Mouse (Mus musculus): Measurements from ENCODE around the gene Ddx19a. TPM values are rescaled to one million over a fixed set of nuclear protein-coding genes. Genes with fewer than 3 reads are reported as not detected.
"Not testable (repeated sequence)": the region's sequence is repeated elsewhere in the genome, so short reads cannot be mapped to it uniquely, and the experiment has no call there.

Gene Ddx19a
- polyA plus RNA-seq, 1 experiment: 23.8 TPM

- peaks cover 4% of the 10 kb centered on the region; the same call in 1 of the 2 replicates for H3K4me1 ChIP-seq (ENCODE audit: control insufficient read depth, insufficient read depth, low read length)
- TF ChIP-seq POLR2A (IDR thresholded peaks at IDR 0.05; ENCODE audit: extremely low read depth, insufficient read depth, low read length) (peak; percentile 88), CTCF (IDR thresholded peaks at IDR 0.05; ENCODE audit: extremely low read depth, insufficient read depth, low read length) (no peak)
- H3K27ac ChIP-seq (ENCODE audit: insufficient read depth, low read length): no peak overlapping the region
- peak overlapping the region; percentile 53 for H3K4me3 ChIP-seq (ENCODE audit: insufficient read depth, low read length)
These were observed 27.5 kb downstream of the Ddx19a start for GRCm38 (mm10) chr8:110969910-110970770.

GRCm38 (mm10) chr8:110967326-110967725 is 30.3 kb downstream of the Ddx19a start:
- Histone ChIP-seq H3K4me3 (ENCODE audit: insufficient read depth, low read length) (no peak overlapping the region), H3K4me1 (ENCODE audit: control insufficient read depth, insufficient read depth, low read length) (peaks cover 4% of the 10 kb centered on the region), H3K27ac (ENCODE audit: insufficient read depth, low read length) (no peak overlapping the region)
- TF ChIP-seq POLR2A (IDR thresholded peaks at IDR 0.05; ENCODE audit: extremely low read depth, insufficient read depth, low read length): no peak
- TF ChIP-seq CTCF (IDR thresholded peaks at IDR 0.05; ENCODE audit: extremely low read depth, insufficient read depth, low read length): no peak

GRCm38 (mm10) chr8:110966586-110966985 is 31.0 kb downstream of the Ddx19a start:
- Histone ChIP-seq H3K4me1 (ENCODE audit: control insufficient read depth, insufficient read depth, low read length) (peaks cover 4% of the 10 kb centered on the region), H3K27ac (ENCODE audit: insufficient read depth, low read length) (no peak overlapping the region), H3K4me3 (ENCODE audit: insufficient read depth, low read length) (no peak overlapping the region)
- TF ChIP-seq POLR2A (IDR thresholded peaks at IDR 0.05; ENCODE audit: extremely low read depth, insufficient read depth, low read length): no peak
- no peak for TF ChIP-seq CTCF (IDR thresholded peaks at IDR 0.05; ENCODE audit: extremely low read depth, insufficient read depth, low read length)

- no peak overlapping the region for H3K27ac ChIP-seq (ENCODE audit: insufficient read depth, low read length)
- peaks cover 4% of the 10 kb centered on the region for H3K4me1 ChIP-seq (ENCODE audit: control insufficient read depth, insufficient read depth, low read length)
- TF ChIP-seq CTCF (IDR thresholded peaks at IDR 0.05; ENCODE audit: extremely low read depth, insufficient read depth, low read length) (no peak), POLR2A (IDR thresholded peaks at IDR 0.05; ENCODE audit: extremely low read depth, insufficient read depth, low read length) (no peak)
- no peak overlapping the region for H3K4me3 ChIP-seq (ENCODE audit: insufficient read depth, low read length)
These were observed 32.0 kb downstream of the Ddx19a start for GRCm38 (mm10) chr8:110965594-110965993.

- Histone ChIP-seq H3K27ac (ENCODE audit: insufficient read depth, low read length) (peak overlapping the region; percentile 18; the same call in 1 of the 2 replicates), H3K4me1 (ENCODE audit: control insufficient read depth, insufficient read depth, low read length) (peaks cover 4% of the 10 kb centered on the region), H3K4me3 (ENCODE audit: insufficient read depth, low read length) (no peak overlapping the region)
- no peak for TF ChIP-seq POLR2A (IDR thresholded peaks at IDR 0.05; ENCODE audit: extremely low read depth, insufficient read depth, low read length)
- TF ChIP-seq CTCF (IDR thresholded peaks at IDR 0.05; ENCODE audit: extremely low read depth, insufficient read depth, low read length): no peak
These were observed 32.9 kb downstream of the Ddx19a start for GRCm38 (mm10) chr8:110964666-110965065.

- no peak for TF ChIP-seq POLR2A (IDR thresholded peaks at IDR 0.05; ENCODE audit: extremely low read depth, insufficient read depth, low read length)
- TF ChIP-seq CTCF (IDR thresholded peaks at IDR 0.05; ENCODE audit: extremely low read depth, insufficient read depth, low read length): no peak
- H3K27ac ChIP-seq (ENCODE audit: insufficient read depth, low read length): no peak overlapping the region
- no peak overlapping the region for H3K4me3 ChIP-seq (ENCODE audit: insufficient read depth, low read length)
- H3K4me1 ChIP-seq (ENCODE audit: control insufficient read depth, insufficient read depth, low read length): peaks cover 4% of the 10 kb centered on the region
These were observed 34.5 kb downstream of the Ddx19a start for GRCm38 (mm10) chr8:110963051-110963450.

GRCm38 (mm10) chr8:110959906-110960305 is 37.7 kb downstream of the Ddx19a start:
- Histone ChIP-seq H3K27ac (ENCODE audit: insufficient read depth, low read length) (no peak overlapping the region), H3K4me1 (ENCODE audit: control insufficient read depth, insufficient read depth, low read length) (no peaks in the 10 kb centered on the region; the same call in none of the 2 replicates), H3K4me3 (ENCODE audit: insufficient read depth, low read length) (no peak overlapping the region)
- no peak for TF ChIP-seq CTCF (IDR thresholded peaks at IDR 0.05; ENCODE audit: extremely low read depth, insufficient read depth, low read length)
- no peak for TF ChIP-seq POLR2A (IDR thresholded peaks at IDR 0.05; ENCODE audit: extremely low read depth, insufficient read depth, low read length)

GRCm38 (mm10) chr8:110959071-110959780 is 38.4 kb downstream of the Ddx19a start:
- Histone ChIP-seq H3K4me3 (ENCODE audit: insufficient read depth, low read length) (no peak overlapping the region), H3K27ac (ENCODE audit: insufficient read depth, low read length) (no peak overlapping the region), H3K4me1 (ENCODE audit: control insufficient read depth, insufficient read depth, low read length) (no peaks in the 10 kb centered on the region; the same call in 1 of the 2 replicates)
- TF ChIP-seq POLR2A (IDR thresholded peaks at IDR 0.05; ENCODE audit: extremely low read depth, insufficient read depth, low read length): no peak
- TF ChIP-seq CTCF (IDR thresholded peaks at IDR 0.05; ENCODE audit: extremely low read depth, insufficient read depth, low read length): no peak

GRCm38 (mm10) chr8:110958553-110958952 is 39.0 kb downstream of the Ddx19a start:
- H3K27ac ChIP-seq (ENCODE audit: insufficient read depth, low read length); H3K4me3 ChIP-seq (ENCODE audit: insufficient read depth, low read length); H3K4me1 ChIP-seq (ENCODE audit: control insufficient read depth, insufficient read depth, low read length): not testable (repeated sequence)
